Mouse (Mus musculus) lung, postnatal 36 days (tissue): ENCODE measurements at regions not wholly inside any gene's neighbourhood (a gene's known extent, or its start where the extent isn't known, plus 50 kb on each side); places are given as distances from the start of the nearest gene placed in this dataset.

Experiments used
- DNase-seq: peaks from one replicate; pipeline ENCODE4 v3.0.0; 2022; ENCODE audit warnings: mixed read lengths

DNA sequence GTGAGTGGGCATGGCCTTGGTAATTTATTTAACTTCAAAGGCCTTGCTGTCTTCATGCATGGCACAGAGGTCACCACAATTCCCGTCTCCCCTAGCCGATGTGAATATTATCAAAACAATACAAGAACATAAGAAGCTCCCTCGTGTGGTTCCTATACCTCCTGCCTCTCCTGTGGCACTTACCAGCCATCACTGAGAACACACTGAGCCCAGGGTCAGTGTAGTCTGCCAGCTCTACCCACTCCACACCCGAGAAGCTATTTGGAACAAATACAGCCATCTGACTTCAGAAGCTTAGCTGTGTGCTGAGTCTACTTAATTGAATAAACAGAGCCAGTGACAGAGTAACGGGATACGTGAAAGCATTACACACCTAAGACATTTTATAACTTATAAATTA is 605.7 kb upstream of the Arpp21 start:
- DNase-seq: no peak

DNA sequence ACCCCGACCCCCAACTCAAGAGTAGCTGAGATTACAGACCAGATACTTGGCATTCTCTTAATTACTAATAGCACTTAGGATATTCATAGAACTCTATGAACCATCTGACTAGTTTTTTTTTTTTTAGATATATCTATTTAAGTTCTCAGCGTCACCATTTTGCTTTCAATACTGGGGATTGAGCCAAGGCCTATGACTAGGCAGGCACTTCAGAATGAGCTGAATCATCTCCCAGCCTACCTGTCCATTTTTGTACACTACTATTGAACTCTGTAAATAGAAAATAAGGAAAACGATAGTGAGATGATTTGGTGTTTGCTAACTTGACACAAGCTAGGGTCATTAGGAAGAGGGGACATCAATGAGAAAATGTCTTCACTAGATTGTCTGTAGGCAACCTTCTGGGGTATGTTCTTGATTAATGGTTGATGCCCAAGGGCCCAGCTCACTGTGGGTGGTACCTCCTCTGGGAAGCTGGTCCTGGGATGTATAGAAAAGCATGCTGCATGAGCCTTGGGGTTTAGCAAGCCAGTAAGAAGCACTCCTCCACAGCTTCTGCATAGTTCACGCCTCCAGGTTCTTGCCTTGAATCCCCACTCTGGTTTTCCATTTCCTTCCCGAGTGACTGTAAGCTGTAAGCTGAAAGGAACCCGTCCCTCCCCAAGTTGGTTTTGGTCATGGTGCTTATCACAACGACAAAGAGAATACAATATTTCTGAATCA is 603.5 kb upstream of the Arpp21 start:
- no peak for DNase-seq

DNA sequence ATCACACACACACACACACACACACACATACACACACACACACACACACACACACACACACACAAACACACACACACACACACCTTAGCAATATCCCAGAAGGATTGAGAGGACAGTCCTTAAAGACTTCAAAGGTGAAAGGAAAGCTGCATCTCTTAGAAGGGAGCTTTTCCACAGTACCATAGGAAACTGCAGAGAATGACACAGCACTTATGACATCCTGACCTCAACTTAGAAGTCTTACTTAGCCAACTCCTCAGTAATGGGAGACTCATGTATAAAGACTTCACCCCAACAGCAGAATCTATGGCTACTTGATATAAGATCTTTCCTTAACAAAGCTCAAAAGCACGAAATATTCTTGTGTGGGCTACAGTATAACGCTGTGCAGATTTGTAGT is 601.8 kb upstream of the Arpp21 start:
- no peak for DNase-seq

DNA sequence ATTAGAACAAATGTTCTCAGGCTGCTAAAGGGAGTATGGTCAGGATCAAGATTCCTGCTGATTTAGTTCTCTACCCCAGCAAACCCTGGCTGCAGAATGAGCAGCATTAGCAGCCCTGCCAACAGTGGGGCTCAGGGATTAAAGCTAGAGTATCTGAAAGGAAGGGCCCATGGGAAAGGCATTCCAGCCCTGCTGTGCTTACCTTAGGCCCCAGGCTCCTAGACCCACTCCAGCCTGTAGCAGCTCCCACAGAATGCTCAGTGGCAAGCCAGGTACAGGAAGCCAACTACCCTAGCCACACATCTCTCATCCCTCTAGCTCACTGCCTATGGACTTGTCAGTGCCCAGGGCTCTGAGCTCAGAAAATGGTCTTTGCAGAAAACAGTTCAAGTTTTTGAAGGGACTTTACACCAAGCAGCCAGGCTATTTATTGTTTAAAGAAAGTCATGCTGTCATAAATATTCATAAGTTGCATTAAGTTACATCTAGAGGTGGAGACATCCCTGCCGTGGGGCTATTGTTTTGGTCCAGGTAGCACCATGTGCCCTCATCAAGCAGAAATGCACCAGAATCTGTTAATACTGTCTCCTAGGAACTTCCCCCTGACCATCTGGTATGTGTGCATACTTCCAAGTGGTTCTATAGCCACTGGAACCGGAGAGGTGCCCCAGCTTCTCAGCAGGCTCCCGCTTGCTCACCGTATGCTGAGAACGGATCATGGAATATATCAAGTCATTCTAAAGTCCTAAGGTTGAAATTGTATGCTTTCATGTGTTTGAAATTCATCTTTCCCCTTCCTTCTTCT is 598.9 kb upstream of the Arpp21 start:
- no peak for DNase-seq

DNA sequence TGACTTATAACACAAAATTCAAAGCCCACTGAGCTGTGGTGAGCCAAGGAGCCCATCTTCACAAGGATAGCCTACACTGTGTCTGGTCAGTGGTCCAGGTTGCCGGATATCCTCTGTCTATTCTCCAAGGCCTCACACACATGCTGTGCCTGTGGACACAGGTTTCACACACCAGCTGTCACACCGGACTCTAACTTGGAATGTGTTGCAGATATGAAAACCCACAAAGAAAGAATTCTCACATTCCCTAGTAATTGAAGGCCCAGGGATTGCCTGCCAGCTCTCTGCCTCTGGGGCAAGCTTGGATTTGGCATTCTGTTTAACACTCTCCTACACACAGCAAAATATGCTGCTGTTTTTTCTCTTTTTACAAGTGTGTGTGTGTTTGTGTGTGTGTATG is 595.4 kb upstream of the Arpp21 start:
- DNase-seq: no peak

DNA sequence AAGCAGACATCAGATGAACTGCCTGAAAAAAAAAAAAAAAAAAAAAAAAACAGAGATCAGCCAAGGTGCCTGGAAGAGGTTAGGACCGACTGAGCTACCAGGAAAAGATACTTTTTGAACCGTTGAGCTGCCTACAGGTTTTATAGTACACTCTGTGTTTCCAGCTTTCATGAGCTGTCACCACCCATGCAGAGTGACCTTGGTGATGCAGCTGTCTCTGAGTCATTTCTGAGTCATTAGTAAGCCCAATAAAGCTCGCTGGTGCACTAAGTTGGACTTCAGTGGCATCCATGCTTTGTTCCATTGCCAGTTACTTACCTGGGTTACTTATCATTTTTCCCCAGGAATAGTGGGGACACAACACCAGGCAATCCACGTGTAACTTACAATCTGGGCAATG is 592.9 kb upstream of the Arpp21 start:
- DNase-seq: no peak

DNA sequence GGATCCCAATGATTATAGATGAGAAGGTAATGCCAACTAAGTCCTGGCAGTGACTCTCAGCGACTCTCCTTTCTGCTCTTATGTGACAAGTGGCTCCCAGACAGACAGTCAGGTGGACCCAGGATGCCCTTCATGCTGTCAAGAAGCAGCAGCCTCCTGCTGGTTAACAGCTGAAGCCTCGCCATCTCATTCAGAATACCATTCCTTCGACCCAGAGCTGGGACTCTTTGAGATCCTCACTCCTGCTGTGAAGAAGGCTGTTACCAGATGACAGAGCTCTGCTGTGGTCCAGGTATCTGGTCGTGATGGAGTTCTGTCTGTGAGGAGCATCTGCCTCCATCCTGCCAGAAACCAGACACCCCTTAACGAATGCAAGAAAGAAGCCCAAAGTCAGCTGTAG is 590.9 kb upstream of the Arpp21 start:
- no peak for DNase-seq

DNA sequence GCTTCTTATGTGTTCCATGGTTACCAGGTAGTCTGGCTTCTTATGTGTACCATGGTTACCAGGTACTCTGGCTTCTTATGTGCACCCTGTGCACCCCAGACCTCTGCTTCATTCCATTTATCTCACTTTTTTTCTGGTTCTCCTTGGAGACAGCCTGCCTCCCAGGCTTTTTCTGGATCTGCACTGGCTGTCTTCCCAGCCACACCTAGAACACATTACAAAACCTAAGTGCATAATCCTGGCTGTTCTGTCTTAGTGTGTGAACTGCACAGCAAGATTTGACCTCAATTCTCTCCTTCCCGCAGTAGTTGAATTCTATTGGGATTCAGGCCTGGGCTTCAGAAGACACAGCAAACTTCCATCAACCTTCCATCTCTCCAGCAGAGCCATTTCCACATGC is 586.2 kb upstream of the Arpp21 start:
- DNase-seq: no peak

DNA sequence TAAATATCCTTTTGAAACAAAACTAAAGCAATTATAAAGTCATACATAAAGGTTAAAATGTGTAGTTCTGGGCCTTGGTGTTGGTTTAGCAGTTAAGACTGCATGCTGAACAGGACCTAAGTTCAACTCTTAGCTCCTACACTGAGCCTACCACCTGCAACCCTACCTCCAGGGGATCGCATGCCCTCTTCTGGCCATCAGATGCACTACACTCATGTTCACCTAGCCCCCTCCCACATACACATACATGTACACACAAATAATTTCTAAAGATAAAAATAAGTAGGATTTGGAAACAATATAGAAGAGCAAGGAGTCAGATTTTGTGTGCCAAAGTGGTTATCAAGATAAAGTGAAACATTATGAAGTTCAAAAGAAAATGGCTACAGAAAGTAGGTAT is 576.2 kb upstream of the Arpp21 start:
- DNase-seq: no peak

DNA sequence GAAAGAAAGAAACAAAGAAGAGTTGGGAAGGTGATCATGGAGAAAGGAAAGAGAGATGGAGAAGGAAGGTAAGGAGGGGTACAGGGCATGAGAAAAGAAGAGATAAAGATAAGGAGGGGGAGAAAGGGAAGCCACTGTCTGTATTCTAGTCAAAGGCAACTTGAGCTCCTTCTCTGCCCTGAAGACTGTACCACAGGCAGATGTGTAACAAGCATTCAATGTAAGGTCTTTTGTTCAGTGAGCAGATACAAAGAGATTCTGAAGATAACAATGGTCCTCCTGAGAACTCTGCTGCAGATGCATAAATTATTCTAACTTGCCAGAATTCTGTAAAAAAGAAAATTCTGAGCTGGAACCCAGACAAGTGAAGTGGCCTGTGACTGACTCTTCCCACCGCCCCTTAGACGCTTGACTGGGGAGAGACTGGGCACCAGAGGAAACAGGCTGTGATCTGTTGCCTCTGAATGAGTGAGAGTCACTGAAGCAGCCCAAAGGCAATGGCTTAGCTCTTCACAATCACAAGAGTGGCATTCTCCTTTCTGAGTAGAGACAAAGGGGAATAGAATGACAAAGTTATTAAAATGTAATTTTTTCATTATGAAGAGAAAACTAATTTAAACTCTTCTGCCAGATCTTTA is 564.0 kb upstream of the Arpp21 start:
- no peak for DNase-seq

DNA sequence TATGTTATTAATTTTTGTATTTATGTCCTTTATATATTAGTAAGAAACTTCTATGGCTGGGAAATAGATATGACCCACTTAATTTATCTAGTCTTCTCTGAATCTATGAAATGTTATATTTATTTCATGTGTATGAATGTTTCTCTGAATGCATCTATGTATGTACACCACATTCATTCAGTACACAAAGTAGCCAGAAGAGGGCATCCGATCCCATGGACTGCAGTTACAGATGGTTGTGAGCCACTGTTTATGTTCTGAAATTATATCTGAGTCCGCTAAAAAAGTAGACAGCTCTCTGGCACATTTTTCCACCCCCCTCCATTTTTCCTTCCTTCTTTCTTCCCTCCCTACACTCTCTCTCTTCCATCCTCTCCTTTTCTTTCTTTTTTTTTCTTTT is 557.8 kb upstream of the Arpp21 start:
- no peak for DNase-seq

DNA sequence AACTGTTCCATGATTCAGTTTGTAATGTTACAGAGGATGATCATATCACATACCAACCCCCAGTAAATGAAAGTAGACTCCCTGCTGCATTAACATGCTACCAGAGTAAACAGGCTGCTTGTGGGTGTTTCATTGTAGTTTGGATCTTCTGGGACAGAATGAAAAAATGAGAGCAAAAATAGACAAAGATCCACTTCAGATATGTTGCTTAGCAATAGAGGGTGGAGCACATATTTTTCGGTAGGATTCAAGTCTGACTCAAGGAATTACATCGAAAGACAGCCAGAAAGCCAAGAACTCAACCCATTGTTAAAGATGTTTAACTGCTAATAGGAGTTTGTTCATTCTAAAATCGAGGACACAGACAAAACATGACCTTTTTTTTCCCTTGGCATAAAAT is 536.2 kb upstream of the Arpp21 start:
- DNase-seq: no peak

DNA sequence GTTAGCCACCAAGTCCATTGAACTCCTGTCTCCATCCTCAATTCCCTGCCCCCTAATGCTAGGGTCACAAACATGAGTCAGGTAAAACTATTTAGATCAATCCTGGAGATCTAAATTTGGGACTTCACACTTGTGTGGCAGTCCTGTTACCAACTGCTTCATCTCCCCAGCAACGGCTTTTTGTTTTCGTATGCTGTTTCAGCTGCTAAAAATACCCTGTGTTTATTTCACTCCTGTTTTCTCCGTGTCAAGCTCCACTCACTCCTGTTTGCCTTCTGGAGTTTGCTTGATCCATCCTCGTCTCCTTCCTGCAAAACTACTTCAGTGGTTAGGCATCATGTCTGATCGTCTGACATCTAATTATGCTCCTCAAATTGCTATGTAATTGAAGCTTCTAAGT is 508.9 kb upstream of the Arpp21 start:
- no peak for DNase-seq

DNA sequence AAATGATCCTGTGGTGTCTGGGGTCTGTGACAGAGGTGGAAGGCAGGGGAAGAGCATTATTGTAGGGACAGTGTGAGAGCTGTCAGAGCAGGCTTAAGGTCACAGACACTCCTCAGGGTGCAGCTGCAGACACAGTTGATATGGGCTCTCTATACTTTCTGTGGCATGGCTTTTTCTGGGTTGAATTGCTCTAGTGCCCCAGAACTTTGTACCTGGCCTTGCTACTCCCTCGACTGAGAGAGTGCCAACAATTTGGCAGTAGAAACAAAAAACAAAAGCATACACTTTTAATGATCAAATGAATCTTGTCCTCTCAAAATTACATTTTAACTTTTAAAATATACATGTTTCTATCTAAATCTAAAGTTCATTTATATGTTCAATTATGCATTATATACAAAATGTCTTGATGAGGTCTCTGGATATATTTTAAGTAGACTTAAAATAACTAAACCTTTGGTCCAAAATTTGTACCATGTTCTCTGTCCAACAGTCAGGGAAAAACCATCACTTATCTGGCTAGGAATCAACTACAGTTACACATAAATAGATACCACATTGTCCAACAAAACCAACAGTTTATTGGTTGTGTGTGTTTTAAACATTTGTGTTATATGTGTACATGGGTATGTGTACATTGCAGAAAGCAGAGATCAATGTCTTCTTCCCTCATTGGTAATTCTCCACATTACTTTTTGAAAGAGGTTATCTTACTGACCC is 508.3 kb upstream of the Arpp21 start:
- no peak for DNase-seq

DNA sequence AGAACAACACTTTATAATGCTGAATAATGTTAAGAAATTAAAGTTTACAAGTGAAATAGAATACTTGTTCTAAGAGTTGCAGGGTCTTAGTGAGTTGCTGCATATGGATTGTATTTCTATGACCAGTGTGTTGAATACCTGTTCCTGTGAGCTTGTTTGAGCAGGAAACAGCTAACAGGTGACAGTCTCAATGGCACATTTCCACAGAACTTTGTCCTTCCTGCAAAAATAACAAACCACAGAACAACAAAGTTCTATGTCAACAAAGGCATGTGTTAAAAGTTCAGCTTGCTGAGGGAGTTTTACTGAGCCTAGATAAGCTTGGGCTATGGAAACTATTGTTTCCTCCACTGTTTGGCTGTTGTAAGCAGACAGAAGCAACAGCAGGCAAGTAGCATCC is 500.0 kb upstream of the Arpp21 start:
- DNase-seq: no peak

DNA sequence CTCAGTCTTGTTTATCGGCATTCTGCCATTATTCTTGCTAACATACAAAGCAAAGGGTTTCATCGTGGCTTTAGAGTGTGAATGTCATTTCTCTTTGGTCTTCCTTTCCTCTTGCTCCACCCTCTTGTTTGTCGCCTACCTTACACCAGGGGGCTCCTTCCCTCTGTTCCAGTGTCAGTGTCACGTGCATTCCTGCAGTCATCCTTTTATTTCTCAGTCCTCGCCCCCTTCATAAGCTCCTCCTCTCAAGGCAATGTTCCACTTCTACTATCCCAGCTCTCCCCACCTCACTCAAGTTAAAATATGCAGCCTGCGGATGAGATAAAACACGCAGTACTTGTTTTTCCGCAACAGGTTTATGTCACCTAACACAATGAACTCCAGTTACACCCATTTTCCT is 489.8 kb upstream of the Arpp21 start:
- DNase-seq: no peak

DNA sequence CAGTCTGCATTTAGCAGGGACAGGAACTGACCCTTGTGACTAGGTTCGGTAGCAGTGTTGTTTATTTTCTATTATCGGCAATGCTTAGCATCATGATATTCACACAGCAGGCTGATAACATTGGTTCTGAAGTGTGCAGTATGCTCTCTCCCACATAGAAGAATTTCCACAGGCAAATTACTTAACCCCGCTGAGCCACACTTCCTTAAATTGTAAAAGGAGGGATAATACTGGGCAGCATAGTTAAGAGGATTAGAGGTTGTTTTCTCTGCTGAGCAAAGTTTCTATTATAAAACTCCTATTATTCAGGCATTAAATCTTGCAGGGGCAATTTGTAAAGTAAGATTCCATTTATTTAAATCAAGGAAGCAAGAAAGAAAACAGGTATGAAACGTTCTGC is 489.4 kb upstream of the Arpp21 start:
- no peak for DNase-seq

DNA sequence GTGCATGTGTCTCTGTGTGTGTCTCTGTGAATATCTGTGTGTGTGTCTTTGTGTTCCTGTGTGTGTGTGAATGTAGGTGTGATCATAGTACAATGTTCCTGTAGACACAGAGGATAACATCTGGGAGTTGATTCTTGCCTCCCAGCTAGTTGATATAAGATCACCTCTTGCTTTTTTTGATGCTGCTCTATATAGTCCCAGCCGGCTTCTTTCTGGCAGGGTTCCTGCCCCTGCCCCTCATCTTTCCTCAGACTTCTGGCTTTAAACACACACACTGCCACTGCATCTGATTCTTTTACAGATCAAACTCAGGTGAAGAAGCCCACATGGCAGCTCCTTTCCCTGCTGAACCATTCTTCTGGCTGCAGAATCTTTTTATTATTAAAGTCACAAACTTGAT is 487.6 kb upstream of the Arpp21 start:
- DNase-seq: no peak

DNA sequence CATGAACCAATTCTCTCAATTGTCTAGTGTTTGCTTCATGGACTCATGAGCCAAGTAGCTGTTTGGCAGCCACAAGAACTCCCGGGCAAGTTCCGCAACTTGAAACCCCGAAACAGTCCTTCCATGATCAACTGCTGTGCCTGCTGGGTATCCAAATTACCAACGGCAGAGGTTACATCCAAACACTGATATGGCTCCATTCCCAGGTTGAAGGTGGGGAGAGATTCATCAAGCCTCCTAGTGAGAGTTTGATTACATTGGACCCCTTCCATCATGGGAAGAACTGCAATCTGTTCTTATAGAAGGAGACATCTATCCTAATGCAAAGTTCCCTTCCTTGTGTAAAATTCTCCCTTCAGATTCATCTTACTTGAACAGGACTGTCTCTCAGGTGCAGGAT is 486.8 kb upstream of the Arpp21 start:
- no peak for DNase-seq

DNA sequence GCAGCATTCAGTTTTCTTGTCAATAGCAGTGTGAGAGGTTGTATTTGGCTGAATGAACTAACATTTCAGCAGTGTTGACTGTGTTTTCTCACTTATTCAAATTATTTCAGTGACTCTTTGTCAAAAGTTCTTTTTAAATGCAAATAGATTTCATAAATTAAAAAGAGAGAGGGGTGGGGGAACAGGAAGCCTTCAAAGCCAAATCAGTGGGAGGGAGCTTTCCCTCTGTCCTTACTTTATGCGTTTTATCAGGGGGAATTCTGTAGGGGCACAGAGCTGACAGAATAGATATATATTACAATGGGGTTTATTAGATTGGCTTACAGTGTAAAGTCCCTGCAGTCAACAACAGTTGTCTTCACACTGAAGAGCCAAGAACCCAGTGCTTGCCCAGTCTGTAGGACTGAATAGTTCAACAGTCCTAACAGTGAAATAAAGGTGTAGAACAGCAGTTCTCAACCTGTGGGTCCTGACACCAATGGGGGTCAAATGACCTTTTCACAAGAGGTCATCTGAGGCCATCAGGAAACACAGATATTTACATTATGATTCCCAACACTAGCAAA is 479.5 kb upstream of the Arpp21 start:
- DNase-seq: no peak

DNA sequence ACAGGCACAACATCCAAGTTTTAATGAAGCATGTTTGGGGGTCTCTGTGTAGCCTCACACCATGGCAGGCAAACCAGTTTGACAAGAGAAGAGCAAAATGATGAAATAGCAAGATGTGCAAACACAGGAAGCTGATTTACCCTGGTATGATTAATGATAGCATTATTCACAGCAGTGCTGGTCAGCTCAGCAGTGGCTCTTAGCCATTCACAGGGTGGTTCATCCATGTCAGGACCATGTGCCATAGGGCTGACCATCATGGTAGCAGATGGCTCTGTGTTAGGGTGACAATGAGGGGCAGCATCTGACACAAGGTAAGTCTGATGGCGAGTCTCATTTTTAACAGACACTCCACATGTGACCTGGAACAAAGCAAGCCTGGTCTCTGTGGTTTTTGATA is 443.1 kb upstream of the Arpp21 start:
- no peak for DNase-seq

DNA sequence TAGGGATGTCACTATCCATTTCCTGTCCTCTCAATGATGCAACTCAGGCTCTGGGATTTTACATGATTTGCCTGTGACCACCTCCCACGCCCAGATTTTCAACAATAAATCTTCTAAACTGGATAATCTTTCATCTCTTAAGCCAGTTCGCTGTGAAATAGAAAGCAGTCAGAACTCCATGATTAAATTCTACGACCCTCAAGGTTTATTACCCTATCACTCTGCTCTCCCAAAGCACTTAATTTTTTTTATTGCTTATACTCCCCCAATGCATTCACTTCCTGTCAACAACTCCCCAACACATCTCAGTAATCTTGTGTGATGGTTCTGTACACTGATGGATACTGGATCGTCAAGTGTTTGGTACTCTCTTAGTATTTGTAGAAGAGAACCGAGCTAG is 439.5 kb upstream of the Arpp21 start:
- DNase-seq: no peak
